Mouse (Mus musculus) olfactory bulb, adult 2 months (tissue): Measurements from ENCODE around the gene Arl6ip1.

ENCODE experiments used
- CTCF ChIP-seq: fragments of 200-500 bp; IDR thresholded peaks from 2 replicates; pipeline ENCODE4 v1.5.1; 2012; ENCODE audit warnings: low read depth, mild to moderate bottlenecking, low read length, moderate library complexity; ENCODE audit not compliant: insufficient read depth
- POLR2A ChIP-seq: fragments of 200-500 bp; IDR thresholded peaks from 2 replicates; pipeline ENCODE4 v1.6.1; 2012; ENCODE audit warnings: mild to moderate bottlenecking, low read depth, low read length, moderate library complexity; ENCODE audit not compliant: insufficient read depth

GRCm38 (mm10) chr7:118097615-118098014 is 31.8 kb downstream of the Arl6ip1 start:
- TF ChIP-seq CTCF (no peak), POLR2A (no peak)
